Mouse (Mus musculus) MEL (cell line): Measurements from ENCODE around the gene Sorl1. TPM values are rescaled to one million over a fixed set of nuclear protein-coding genes. Genes with fewer than 3 reads are reported as not detected.

ENCODE experiments used
- DNase-seq: peaks from one replicate; pipeline ENCODE4 v3.0.0; 2011; ENCODE audit warnings: low read depth, low spot score
- H3K27ac ChIP-seq: 2 replicates; pipeline ENCODE4 v1.5.1; 2012; ENCODE audit warnings: low read depth, mild to moderate bottlenecking, control low read depth, low read length, moderate library complexity; ENCODE audit not compliant: control insufficient read depth
- H3K27me3 ChIP-seq, 2 experiments: fragments of 150-350 bp in 1 of 2; sonication (generic) in 1 of 2; 2 replicates each; pipeline ENCODE4 v1.6.1; 2012; ENCODE audit warnings: low read length in 2 of 2, mild to moderate bottlenecking in 2 of 2, improper control_type of control experiment in 1 of 2, moderate library complexity in 1 of 2; ENCODE audit not compliant: insufficient read depth in 2 of 2, control insufficient read depth in 1 of 2
- H3K36me3 ChIP-seq, 2 experiments: 2 replicates each; pipeline ENCODE4 v1.6.1; 2012 to 2014; ENCODE audit warnings: low read length in 2 of 2, improper control_type of control experiment in 1 of 2, inconsistent platforms in 1 of 2, mild to moderate bottlenecking in 1 of 2; ENCODE audit not compliant: insufficient read depth in 2 of 2, control insufficient read depth in 1 of 2
- H3K4me1 ChIP-seq, 2 experiments: fragments of 150-350 bp in 1 of 2; sonication (generic) in 1 of 2; 2 replicates each; pipeline ENCODE4 v1.6.1; 2012; ENCODE audit warnings: low read length in 2 of 2, improper control_type of control experiment in 1 of 2, mild to moderate bottlenecking in 1 of 2; ENCODE audit not compliant: insufficient read depth in 2 of 2, control insufficient read depth in 1 of 2
- H3K4me3 ChIP-seq, 2 experiments: fragments of 150-350 bp in 1 of 2; sonication (generic) in 1 of 2; 2 replicates each; pipeline ENCODE4 v1.5.1; 2012; ENCODE audit warnings: low read depth in 2 of 2, low read length in 2 of 2, mild to moderate bottlenecking in 2 of 2, moderate library complexity in 2 of 2, control low read depth in 1 of 2, improper control_type of control experiment in 1 of 2; ENCODE audit not compliant: control insufficient read depth in 1 of 2, insufficient read depth in 1 of 2
- H3K79me2 ChIP-seq: 2 replicates; pipeline ENCODE4 v1.6.1; 2012; ENCODE audit warnings: mild to moderate bottlenecking, low read length, moderate library complexity; ENCODE audit not compliant: control insufficient read depth, poor library complexity, insufficient read depth
- H3K9ac ChIP-seq: 2 replicates; pipeline ENCODE4 v1.6.1; 2012; ENCODE audit warnings: low read depth, mild to moderate bottlenecking, control low read depth, low read length, moderate library complexity; ENCODE audit not compliant: control insufficient read depth, poor library complexity, severe bottlenecking
- H3K9me3 ChIP-seq: fragments of 150-350 bp; sonication (generic); replicated peaks from 2 replicates; pipeline ENCODE4 v1.6.1; 2012; ENCODE audit warnings: mild to moderate bottlenecking, low read length, improper control_type of control experiment, moderate library complexity; ENCODE audit not compliant: insufficient read depth
- CHD1 ChIP-seq: IDR thresholded peaks from 2 replicates; pipeline ENCODE4 v1.6.1; 2012; ENCODE audit warnings: low read depth, mild to moderate bottlenecking, inconsistent platforms, low read length, improper control_type of control experiment
- CTCF ChIP-seq, 3 experiments: IDR thresholded peaks in 2 of 3; conservative IDR thresholded peaks in 1 of 3; 2 replicates each; pipeline ENCODE4 v1.5.1; 2011 to 2012; ENCODE audit warnings: low read length in 3 of 3, low read depth in 2 of 3, mild to moderate bottlenecking in 2 of 3, improper control_type of control experiment in 1 of 3, inconsistent platforms in 1 of 3, mixed read lengths in 1 of 3, moderate library complexity in 1 of 3; ENCODE audit not compliant: control insufficient read depth in 1 of 3, insufficient read depth in 1 of 3, poor library complexity in 1 of 3, severe bottlenecking in 1 of 3
- E2F4 ChIP-seq: IDR thresholded peaks from 2 replicates; pipeline ENCODE4 v1.6.1; 2011; ENCODE audit warnings: low read depth, low read length, improper control_type of control experiment, borderline replicate concordance
- EP300 ChIP-seq, 2 experiments: IDR thresholded peaks; 2 replicates each; pipeline ENCODE4 v1.6.1; 2011; ENCODE audit warnings: improper control_type of control experiment in 2 of 2, low read length in 2 of 2, low read depth in 1 of 2, mild to moderate bottlenecking in 1 of 2
- GABPA ChIP-seq: IDR thresholded peaks from 2 replicates; pipeline ENCODE4 v1.6.1; 2012; ENCODE audit warnings: low read depth, mild to moderate bottlenecking, inconsistent platforms, low read length, improper control_type of control experiment, moderate library complexity
- GATA1 ChIP-seq: IDR thresholded peaks from 2 replicates; pipeline ENCODE4 v1.6.1; 2011; ENCODE audit warnings: low read depth, low read length, improper control_type of control experiment
- HCFC1 ChIP-seq: IDR thresholded peaks from 2 replicates; pipeline ENCODE4 v1.6.1; 2012; ENCODE audit warnings: low read depth, mild to moderate bottlenecking, inconsistent platforms, low read length, improper control_type of control experiment, moderate library complexity
- JUND ChIP-seq: IDR thresholded peaks from 2 replicates; pipeline ENCODE4 v1.6.1; 2011; ENCODE audit warnings: low read depth, mild to moderate bottlenecking, improper control_type of control experiment, low read length
- MAZ ChIP-seq: IDR thresholded peaks from 2 replicates; pipeline ENCODE4 v1.6.1; 2012; ENCODE audit warnings: low read depth, mild to moderate bottlenecking, inconsistent platforms, low read length, improper control_type of control experiment
- MXI1 ChIP-seq: IDR thresholded peaks from 2 replicates; pipeline ENCODE4 v1.6.1; 2011; ENCODE audit warnings: mild to moderate bottlenecking, low read depth, low read length, improper control_type of control experiment
- MYC ChIP-seq: IDR thresholded peaks from 2 replicates; pipeline ENCODE4 v1.6.1; 2011; ENCODE audit warnings: low read depth, mild to moderate bottlenecking, low read length, improper control_type of control experiment, moderate library complexity
- POLR2A ChIP-seq, 2 experiments: IDR thresholded peaks; 2 replicates each; pipeline ENCODE4 v1.6.1; 2011 to 2012; ENCODE audit warnings: low read length in 2 of 2, mild to moderate bottlenecking in 2 of 2, control low read depth in 1 of 2, improper control_type of control experiment in 1 of 2, low read depth in 1 of 2, moderate library complexity in 1 of 2; ENCODE audit not compliant: control insufficient read depth in 1 of 2, insufficient read depth in 1 of 2, poor library complexity in 1 of 2
- POLR2AphosphoS2 ChIP-seq: IDR thresholded peaks from 2 replicates; pipeline ENCODE4 v1.6.1; 2011; ENCODE audit warnings: low read length, improper control_type of control experiment
- POLR2AphosphoS5 ChIP-seq: IDR thresholded peaks from 2 replicates; pipeline ENCODE4 v1.6.1; 2012; ENCODE audit warnings: low read depth, borderline replicate concordance, mild to moderate bottlenecking, inconsistent platforms, low read length, moderate library complexity, mixed read lengths
- RAD21 ChIP-seq: IDR thresholded peaks from 2 replicates; pipeline ENCODE4 v1.6.1; 2011; ENCODE audit warnings: mild to moderate bottlenecking, low read depth, low read length, improper control_type of control experiment
- RCOR1 ChIP-seq: IDR thresholded peaks from 2 replicates; pipeline ENCODE4 v1.6.1; 2012; ENCODE audit warnings: low read depth, mild to moderate bottlenecking, inconsistent platforms, low read length, improper control_type of control experiment
- TBP ChIP-seq: IDR thresholded peaks from 2 replicates; pipeline ENCODE4 v1.8.0; 2011; ENCODE audit warnings: low read depth, low read length, improper control_type of control experiment
- USF1 ChIP-seq: IDR thresholded peaks from 2 replicates; pipeline ENCODE4 v1.6.1; 2014; ENCODE audit warnings: low read depth, mild to moderate bottlenecking, inconsistent platforms, low read length, improper control_type of control experiment, moderate library complexity
- ZC3H11A ChIP-seq: IDR thresholded peaks from 2 replicates; pipeline ENCODE4 v1.6.1; 2012; ENCODE audit warnings: low read depth, mild to moderate bottlenecking, inconsistent platforms, low read length, improper control_type of control experiment
- ZKSCAN1 ChIP-seq: IDR thresholded peaks from 2 replicates; pipeline ENCODE4 v1.6.1; 2012; ENCODE audit warnings: low read depth, mild to moderate bottlenecking, inconsistent platforms, low read length, improper control_type of control experiment, moderate library complexity
- polyA plus RNA-seq, 2 experiments: library from polyadenylated mRNA; stranded (reverse) in 1 of 2; unstranded in 1 of 2; fragments of >175 nt in 1 of 2; fragments of >200 nt in 1 of 2; gene quantifications; 2 replicates each; pipeline versions ENCODE4 v1.2.1 to v1.2.4; 2012; ENCODE audit warnings: low replicate concordance in 2 of 2, low read depth in 1 of 2; ENCODE audit not compliant: insufficient read length in 2 of 2, insufficient read depth in 1 of 2, missing spikeins in 1 of 2
- total RNA-seq: library from RNA; depleted of rRNA; stranded (reverse); fragments of 300-350 nt; gene quantifications from 2 replicates; pipeline ENCODE4 v1.2.3, GENCODE M21; 2012

The Sorl1 gene
- total and polyA plus RNA-seq, 3 experiments, result not detected

DNA sequence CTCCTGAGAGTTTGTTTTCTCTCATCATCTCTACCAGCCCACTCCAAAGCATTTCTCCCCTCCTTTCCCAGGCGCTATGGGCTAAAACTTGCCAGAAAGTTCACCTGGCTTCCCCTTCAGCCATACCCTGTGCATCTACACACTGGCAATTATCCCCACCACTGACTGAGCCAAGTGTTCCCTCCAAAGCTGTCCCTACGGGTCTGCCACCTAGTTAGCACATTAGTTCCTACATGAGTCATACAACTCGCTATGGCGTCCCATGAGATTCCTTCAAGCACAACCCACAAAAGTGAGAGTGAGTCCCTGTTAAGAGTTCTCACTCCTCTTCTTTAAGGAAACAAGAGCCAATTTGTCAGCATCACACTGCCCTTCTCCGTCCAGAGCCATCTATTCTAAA is 54.6 kb downstream of the Sorl1 start:
- Histone ChIP-seq H3K79me2 (no peaks in the 10 kb centered on the region), H3K9ac (no peak overlapping the region), H3K36me3 (no peaks in the 10 kb centered on the region)
- DNase-seq, result no peak
- no peak for TF ChIP-seq GABPA
- TF ChIP-seq RCOR1, result no peak
- TF ChIP-seq E2F4, result no peak
- TF ChIP-seq HCFC1, result no peak
- no peak for TF ChIP-seq MAZ
- no peak for TF ChIP-seq JUND
- no peak for TF ChIP-seq POLR2A (IDR thresholded peaks at IDR 0.05; ENCODE audit: control insufficient read depth in 1 of 2, insufficient read depth in 1 of 2, low read depth in 1 of 2, low read length in 2 of 2, poor library complexity in 1 of 2)
- TF ChIP-seq ZC3H11A, result no peak
- TF ChIP-seq RAD21, result no peak
- TF ChIP-seq GATA1, result no peak
- TF ChIP-seq CTCF (IDR thresholded peaks at IDR 0.05 in 2 of 3, conservative IDR thresholded peaks at IDR 0.05 in 1 of 3; ENCODE audit: control insufficient read depth in 1 of 3, insufficient read depth in 1 of 3, low read depth in 2 of 3, low read length in 3 of 3, poor library complexity in 1 of 3, severe bottlenecking in 1 of 3), result no peak
- TF ChIP-seq EP300 (IDR thresholded peaks at IDR 0.05; ENCODE audit: low read depth in 1 of 2, low read length in 2 of 2), result no peak
- no peak for TF ChIP-seq MXI1
- TF ChIP-seq MYC, result no peak
- TF ChIP-seq ZKSCAN1, result no peak
- no peak for TF ChIP-seq POLR2AphosphoS2
- TF ChIP-seq POLR2AphosphoS5, result no peak
- TF ChIP-seq CHD1, result no peak
- no peak for TF ChIP-seq USF1
- TF ChIP-seq TBP, result no peak
- TF ChIP-seq, all 39 proteins: peak for 0
- Histone ChIP-seq H3K27me3 (no peaks in the 10 kb centered on the region), H3K27ac (no peak overlapping the region), H3K4me1 (no peaks in the 10 kb centered on the region), H3K4me3 (no peak overlapping the region), H3K9me3 (no peaks in the 10 kb centered on the region)

DNA sequence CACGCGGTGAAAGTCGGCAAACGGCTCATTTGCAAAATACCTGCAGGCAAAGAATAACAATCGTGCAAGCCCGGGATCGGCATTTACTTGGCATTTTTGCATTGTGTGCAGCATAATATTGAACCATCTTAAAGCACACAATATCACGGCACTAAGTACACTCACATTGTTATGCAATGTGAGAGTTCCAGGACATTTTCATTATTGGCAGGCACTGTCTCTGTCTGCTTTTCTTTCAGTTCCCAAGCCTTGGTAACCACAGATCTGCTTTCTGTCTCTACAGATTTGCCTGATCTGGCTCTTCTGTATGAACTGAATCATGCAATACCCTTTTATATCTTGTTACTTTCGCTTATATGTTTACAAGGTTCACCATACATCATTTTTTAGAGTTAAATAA is 56.1 kb downstream of the Sorl1 start:
- no peak for TF ChIP-seq MYC
- TF ChIP-seq, all 39 proteins: peak for 0
- no peaks in the 10 kb centered on the region for H3K36me3 ChIP-seq
- no peak overlapping the region for H3K4me3 ChIP-seq
- no peak overlapping the region for H3K9ac ChIP-seq
- no peaks in the 10 kb centered on the region for H3K27me3 ChIP-seq
- H3K27ac ChIP-seq, result no peak overlapping the region
- no peak for DNase-seq
- H3K79me2 ChIP-seq, result no peaks in the 10 kb centered on the region
- H3K4me1 ChIP-seq, result no peaks in the 10 kb centered on the region
- no peaks in the 10 kb centered on the region for H3K9me3 ChIP-seq
